Mouse (Mus musculus) testis, adult 2 months (tissue): Measurements from ENCODE around the gene March7.

Experiments used
- CTCF ChIP-seq: fragments of 200-500 bp; IDR thresholded peaks from 2 replicates; pipeline ENCODE4 v1.5.1; 2012; ENCODE audit warnings: low read depth, mild to moderate bottlenecking, inconsistent platforms, low read length, moderate library complexity; ENCODE audit not compliant: control insufficient read depth, insufficient read depth, insufficient replicate concordance
- POLR2A ChIP-seq: fragments of 200-500 bp; IDR thresholded peaks from 2 replicates; pipeline ENCODE4 v1.6.1; 2012; ENCODE audit warnings: low read depth, mild to moderate bottlenecking, inconsistent platforms, low read length, moderate library complexity; ENCODE audit not compliant: control insufficient read depth

- TF ChIP-seq CTCF (no peak), POLR2A (no peak)
These were observed 78.9 kb downstream of the March7 start for GRCm38 (mm10) chr2:60288606-60289005.
